Mouse (Mus musculus): ENCODE measurements around the gene Paqr9. TPM values are rescaled to one million over a fixed set of nuclear protein-coding genes. Genes with fewer than 3 reads are reported as not detected.

Paqr9 gene
- polyA plus RNA-seq, 2 experiments = 7.5 to 12.2 TPM

- ATAC-seq (ENCODE audit: insufficient read depth) (peak; percentile 14; the same call in 1 of the 2 replicates), DNase-seq (ENCODE audit: low read depth in 3 of 3, low spot score in 3 of 3) (no peak)
- Histone ChIP-seq H3K36me3 (replicated peaks; ENCODE audit: control insufficient read depth, insufficient read depth, low read depth) (no peaks in the 10 kb centered on the region), H3K27me3 (ENCODE audit: control insufficient read depth, insufficient read depth, low read length) (no peaks in the 10 kb centered on the region), H3K9me3 (ENCODE audit: control insufficient read depth, low read length) (no peaks in the 10 kb centered on the region), H3K4me3 (ENCODE audit: insufficient read depth in 1 of 2, low read depth in 2 of 2, low read length in 2 of 2) (no peak overlapping the region), H3K4me2 (ENCODE audit: low read depth) (no peak overlapping the region; the same call in 1 of the 2 replicates), H3K9ac (replicated peaks) (no peak overlapping the region), H3K4me1 (replicated peaks; ENCODE audit: control insufficient read depth in 2 of 2, insufficient read depth in 2 of 2, low read length in 1 of 2) (peaks cover 10 to 23% of the 10 kb centered on the region in 2 experiments), H3K27ac (no peak overlapping the region; the same call in 1 of the 2 replicates)
- WGBS (ENCODE audit: insufficient replicate concordance) = 66% methylated on average over 6 of the region's 6 CpGs
- no peak for TF ChIP-seq CTCF (IDR thresholded peaks at IDR 0.05; ENCODE audit: low read depth)
- no peak for TF ChIP-seq EP300 (IDR thresholded peaks at IDR 0.05; ENCODE audit: low read depth)
Measured at GRCm38 (mm10) chr9:95542475-95542874, 17.0 kb upstream of the Paqr9 start.

DNA sequence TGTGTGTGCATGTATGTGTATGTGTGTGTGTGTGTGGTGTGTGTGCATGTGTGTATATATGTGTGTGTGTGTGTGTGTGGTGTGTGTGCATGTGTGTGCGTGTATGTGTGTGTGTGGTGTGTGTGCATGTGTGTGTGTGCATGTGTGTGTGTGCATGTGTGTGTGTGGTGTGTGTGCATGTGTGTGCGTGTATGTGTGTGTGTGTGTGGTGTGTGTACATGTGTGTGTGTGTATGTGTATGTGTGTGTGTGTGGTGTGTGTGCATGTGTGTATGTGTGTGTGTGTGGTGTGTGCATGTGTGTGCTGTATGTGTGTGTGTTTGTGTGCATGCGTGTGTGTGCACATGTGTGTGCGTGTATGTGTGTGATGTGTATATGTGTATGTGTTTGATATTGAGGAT, 14.9 kb upstream of the Paqr9 start:
- no peak for DNase-seq (ENCODE audit: low read depth in 3 of 3, low spot score in 3 of 3)
- Histone ChIP-seq H3K4me3 (ENCODE audit: insufficient read depth in 1 of 2, low read depth in 2 of 2, low read length in 2 of 2) (no peak overlapping the region), H3K4me1 (replicated peaks; ENCODE audit: control insufficient read depth in 2 of 2, insufficient read depth in 2 of 2, low read length in 1 of 2) (peaks cover 10 to 28% of the 10 kb centered on the region in 2 experiments), H3K9ac (replicated peaks) (no peak overlapping the region), H3K36me3 (replicated peaks; ENCODE audit: control insufficient read depth, insufficient read depth, low read depth) (no peaks in the 10 kb centered on the region), H3K4me2 (ENCODE audit: low read depth) (no peak overlapping the region), H3K27ac (no peak overlapping the region), H3K9me3 (ENCODE audit: control insufficient read depth, low read length) (no peaks in the 10 kb centered on the region), H3K27me3 (ENCODE audit: control insufficient read depth, insufficient read depth, low read length) (no peaks in the 10 kb centered on the region)
- no peak for ATAC-seq (ENCODE audit: insufficient read depth)
- TF ChIP-seq CTCF (IDR thresholded peaks at IDR 0.05; ENCODE audit: low read depth) (no peak), EP300 (IDR thresholded peaks at IDR 0.05; ENCODE audit: low read depth) (no peak)
- 80% methylated on average over 4 of the region's 4 CpGs for WGBS (ENCODE audit: insufficient replicate concordance)

GRCm38 (mm10) chr9:95546679-95547078, 12.8 kb upstream of the Paqr9 start:
- Histone ChIP-seq H3K4me3 (ENCODE audit: insufficient read depth in 1 of 2, low read depth in 2 of 2, low read length in 2 of 2) (no peak overlapping the region), H3K27ac (peak overlapping the region; percentile 59), H3K4me2 (ENCODE audit: low read depth) (peak overlapping the region; percentile 38), H3K9ac (replicated peaks) (peak overlapping the region; percentile 13; the same call in 1 of the 2 replicates), H3K9me3 (ENCODE audit: control insufficient read depth, low read length) (no peaks in the 10 kb centered on the region), H3K36me3 (replicated peaks; ENCODE audit: control insufficient read depth, insufficient read depth, low read depth) (no peaks in the 10 kb centered on the region), H3K27me3 (ENCODE audit: control insufficient read depth, insufficient read depth, low read length) (no peaks in the 10 kb centered on the region), H3K4me1 (replicated peaks; ENCODE audit: control insufficient read depth in 2 of 2, insufficient read depth in 2 of 2, low read length in 1 of 2) (peaks cover 21 to 36% of the 10 kb centered on the region in 2 experiments)
- WGBS (ENCODE audit: insufficient replicate concordance) = 15% methylated on average over 7 of the region's 7 CpGs
- peak; percentile 86 for ATAC-seq (ENCODE audit: insufficient read depth)
- peak; percentile 66 to 76 (median 73) for DNase-seq (ENCODE audit: low read depth in 3 of 3, low spot score in 3 of 3)
- TF ChIP-seq EP300 (IDR thresholded peaks at IDR 0.05; ENCODE audit: low read depth) (0 out of 2 replicates have a peak, but pooled peaks have one; percentile 29), CTCF (IDR thresholded peaks at IDR 0.05; ENCODE audit: low read depth) (no peak)

GRCm38 (mm10) chr9:95549626-95550411, 9.6 kb upstream of the Paqr9 start:
- 67% methylated on average over 15 of the region's 15 CpGs for WGBS (ENCODE audit: insufficient replicate concordance)
- H3K27ac ChIP-seq = no peak overlapping the region; the same call in 1 of the 2 replicates
- H3K36me3 ChIP-seq (replicated peaks; ENCODE audit: control insufficient read depth, insufficient read depth, low read depth) = no peaks in the 10 kb centered on the region
- no peak overlapping the region for H3K4me3 ChIP-seq (ENCODE audit: insufficient read depth in 1 of 2, low read depth in 2 of 2, low read length in 2 of 2)
- no peak for DNase-seq (ENCODE audit: low read depth in 3 of 3, low spot score in 3 of 3)
- no peak for ATAC-seq (ENCODE audit: insufficient read depth)
- H3K27me3 ChIP-seq (ENCODE audit: control insufficient read depth, insufficient read depth, low read length) = no peaks in the 10 kb centered on the region
- H3K9ac ChIP-seq (replicated peaks) = no peak overlapping the region
- H3K9me3 ChIP-seq (ENCODE audit: control insufficient read depth, low read length) = no peaks in the 10 kb centered on the region
- no peak for TF ChIP-seq CTCF (IDR thresholded peaks at IDR 0.05; ENCODE audit: low read depth)
- no peak for TF ChIP-seq EP300 (IDR thresholded peaks at IDR 0.05; ENCODE audit: low read depth)
- H3K4me1 ChIP-seq (replicated peaks; ENCODE audit: control insufficient read depth in 2 of 2, insufficient read depth in 2 of 2, low read length in 1 of 2) = peaks cover 44 to 62% of the 10 kb centered on the region in 2 experiments
- H3K4me2 ChIP-seq (ENCODE audit: low read depth) = no peak overlapping the region
